Mouse (Mus musculus): Measurements from ENCODE around the gene Gm10762. TPM values are rescaled to one million over a fixed set of nuclear protein-coding genes. Genes with fewer than 3 reads are reported as not detected.

Gene Gm10762
- polyA plus RNA-seq, 1 experiment = 0.26 TPM

- TF ChIP-seq GATA1 (IDR thresholded peaks at IDR 0.05; ENCODE audit: low read length) (no peak), TAL1 (IDR thresholded peaks at IDR 0.05; ENCODE audit: low read length) (no peak)
- no peaks in the 10 kb centered on the region for H3K9me3 ChIP-seq (ENCODE audit: control insufficient read depth, low read length)
- no peaks in the 10 kb centered on the region for H3K4me1 ChIP-seq (ENCODE audit: control insufficient read depth)
- H3K36me3 ChIP-seq (ENCODE audit: control insufficient read depth) = peaks cover 37% of the 10 kb centered on the region
- H3K4me3 ChIP-seq (replicated peaks) = no peak overlapping the region
- no peaks in the 10 kb centered on the region for H3K27me3 ChIP-seq (ENCODE audit: control insufficient read depth)
Measured at GRCm38 (mm10) chr2:128928446-128928845, 39.1 kb downstream of the Gm10762 start.

- Histone ChIP-seq H3K4me3 (replicated peaks) (no peak overlapping the region), H3K9me3 (ENCODE audit: control insufficient read depth, low read length) (no peaks in the 10 kb centered on the region), H3K27me3 (ENCODE audit: control insufficient read depth) (no peaks in the 10 kb centered on the region), H3K4me1 (ENCODE audit: control insufficient read depth) (no peaks in the 10 kb centered on the region), H3K36me3 (ENCODE audit: control insufficient read depth) (peaks cover 19% of the 10 kb centered on the region)
- TF ChIP-seq TAL1 (IDR thresholded peaks at IDR 0.05; ENCODE audit: low read length) = no peak
- TF ChIP-seq GATA1 (IDR thresholded peaks at IDR 0.05; ENCODE audit: low read length) = no peak
Measured at GRCm38 (mm10) chr2:128924799-128925198, 42.7 kb downstream of the Gm10762 start.

Other genes starting within 250 kb of the Gm10762 start
- 0.05 and 0.08 TPM in 2 replicates for gene Tmem87b, start 149.6 kb downstream of the Gm10762 start, polyA plus RNA-seq (2012)
- not detected in 2 replicates for gene Fbln7, start 104.7 kb downstream of the Gm10762 start, polyA plus RNA-seq (2012)
- gene Zc3h8, start 23.6 kb downstream of the Gm10762 start, polyA plus RNA-seq (2012) = not detected in 2 replicates
- gene Zc3h6, start 323 bp downstream of the Gm10762 start, polyA plus RNA-seq (2012) = 0.17 and 0.26 TPM in 2 replicates
- not detected in 2 replicates for gene Vinac1, start 80.4 kb upstream of the Gm10762 start, polyA plus RNA-seq (2012)
- 0.05 and 0.06 TPM in 2 replicates for gene Ttl, start 98.2 kb upstream of the Gm10762 start, polyA plus RNA-seq (2012)
- 0.15 TPM in 2 replicates for gene Polr1b, start 133.3 kb upstream of the Gm10762 start, polyA plus RNA-seq (2012)
- 0.43 and 1.6 TPM in 2 replicates for gene Chchd5, start 162.0 kb upstream of the Gm10762 start, polyA plus RNA-seq (2012)
- 13.6 and 18.4 TPM in 2 replicates for gene Slc20a1, start 231.0 kb upstream of the Gm10762 start, polyA plus RNA-seq (2012)